Mouse (Mus musculus) cortical plate, adult 2 months (tissue): ENCODE results near the gene Cutc. TPM values are rescaled to one million over a fixed set of nuclear protein-coding genes. Genes with fewer than 3 reads are reported as not detected.

ENCODE experiments used
- H3K27ac ChIP-seq: fragments of 200-500 bp; 2 replicates; pipeline ENCODE4 v1.5.1; 2012; ENCODE audit warnings: low read length, control low read depth, inconsistent platforms; ENCODE audit not compliant: insufficient read depth
- H3K4me1 ChIP-seq: fragments of 200-500 bp; 2 replicates; pipeline ENCODE4 v1.6.1; 2011; ENCODE audit warnings: low read length; ENCODE audit not compliant: control insufficient read depth, insufficient read depth
- H3K4me3 ChIP-seq: fragments of 200-500 bp; 2 replicates; pipeline ENCODE4 v1.5.1; 2011; ENCODE audit warnings: mild to moderate bottlenecking, low read length, control low read depth; ENCODE audit not compliant: insufficient read depth
- CTCF ChIP-seq: fragments of 200-500 bp; IDR thresholded peaks from 2 replicates; pipeline ENCODE4 v1.5.1; 2011; ENCODE audit warnings: mild to moderate bottlenecking, control low read depth, low read length; ENCODE audit not compliant: insufficient read depth; ENCODE audit errors: extremely low read depth
- POLR2A ChIP-seq: fragments of 200-500 bp; IDR thresholded peaks from 2 replicates; pipeline ENCODE4 v1.6.1; 2011; ENCODE audit warnings: mild to moderate bottlenecking, low read length, control low read depth; ENCODE audit not compliant: insufficient read depth; ENCODE audit errors: extremely low read depth
- polyA plus RNA-seq: library from polyadenylated mRNA; depleted of rRNA; stranded (reverse); fragments of >200 nt; gene quantifications from 2 replicates; pipeline ENCODE4 v1.2.3, GENCODE M21; 2012

Cutc gene
- polyA plus RNA-seq, 1 experiment, result 8.3 TPM

DNA sequence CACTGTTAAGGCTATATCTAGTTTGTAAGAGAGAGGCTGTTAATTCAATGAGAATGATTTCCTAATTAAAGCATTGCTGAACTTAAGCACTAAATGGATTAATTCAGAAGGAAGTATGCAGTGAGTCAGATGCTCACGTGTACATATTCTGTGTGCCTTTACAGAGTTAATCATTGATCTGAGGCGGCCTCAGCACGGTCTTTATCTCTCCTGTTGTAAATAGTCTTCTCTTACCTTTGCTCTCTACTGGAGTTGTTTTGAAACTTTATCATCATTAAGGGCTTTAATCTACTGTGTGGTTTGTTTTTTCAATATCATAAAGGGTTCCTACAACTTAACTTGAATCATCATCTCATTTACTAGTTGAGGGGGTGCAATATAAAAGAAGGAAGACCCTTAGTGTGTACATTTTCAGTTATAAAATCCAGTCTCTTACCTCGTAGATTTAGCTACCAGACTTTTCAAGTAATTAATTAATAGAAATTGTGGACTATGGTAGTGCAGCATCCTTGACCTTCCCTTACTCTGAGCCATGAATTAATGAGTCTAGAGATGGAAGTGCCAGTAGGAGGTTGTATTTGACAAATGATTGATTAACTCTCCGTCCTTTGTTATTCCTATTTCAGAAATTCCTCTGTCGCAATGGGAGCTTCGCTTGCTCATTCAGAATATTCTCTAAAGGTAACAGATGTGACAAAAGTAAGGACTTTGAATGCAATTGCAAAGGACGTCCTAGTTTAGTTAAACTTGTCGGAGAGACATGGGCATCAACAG is 14.9 kb downstream of the Cutc start:
- Histone ChIP-seq H3K4me3 (no peak overlapping the region), H3K4me1 (no peaks in the 10 kb centered on the region), H3K27ac (no peak overlapping the region)
- TF ChIP-seq POLR2A (no peak), CTCF (no peak)

DNA sequence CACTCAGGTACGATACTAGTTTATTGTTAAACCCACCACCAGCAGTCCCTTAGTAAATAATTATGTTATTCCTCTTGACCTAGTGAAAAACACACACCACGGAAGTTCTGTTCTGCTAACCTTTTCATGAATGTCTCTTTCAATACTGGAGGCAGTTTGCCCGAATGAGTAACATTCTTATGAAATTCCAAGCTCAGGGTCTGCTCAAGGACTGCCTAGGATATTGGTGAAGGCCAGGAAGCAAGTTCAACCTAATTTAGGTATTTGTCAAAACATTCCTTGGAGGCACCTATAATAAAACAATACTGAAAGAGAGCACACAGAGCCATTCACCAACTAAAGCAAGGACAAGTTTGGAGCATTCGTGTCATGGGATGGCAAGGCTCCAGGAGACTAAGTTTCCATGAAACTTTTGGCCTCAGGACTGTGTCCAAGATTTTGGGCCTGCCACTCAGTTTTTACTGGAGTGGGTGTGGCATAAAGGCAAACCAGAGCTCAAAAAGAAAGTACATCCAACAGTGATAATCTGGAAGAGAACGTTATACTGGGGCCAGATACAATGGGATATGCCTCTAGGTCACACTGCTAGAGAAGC is 16.7 kb downstream of the Cutc start:
- no peaks in the 10 kb centered on the region for H3K4me1 ChIP-seq
- no peak for TF ChIP-seq POLR2A
- no peak for TF ChIP-seq CTCF

DNA sequence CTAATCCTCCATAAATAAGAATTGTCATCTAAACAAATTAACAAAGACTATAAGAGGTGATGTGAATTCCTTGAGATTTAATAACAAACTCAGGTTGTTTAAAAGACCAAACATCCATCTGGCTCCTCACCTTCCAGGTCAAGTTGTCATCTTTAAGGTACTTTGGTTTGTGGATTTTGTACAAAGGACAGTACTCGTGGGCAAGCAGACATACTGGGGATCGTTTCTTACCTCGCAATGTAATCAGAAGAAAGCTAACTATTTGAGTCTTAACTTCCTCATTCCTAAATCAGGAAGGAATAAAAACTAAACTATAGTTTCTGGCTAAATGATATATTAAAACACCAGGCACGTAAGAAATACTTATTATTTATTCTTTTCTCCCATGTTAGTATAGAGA is 17.8 kb downstream of the Cutc start:
- Histone ChIP-seq H3K27ac (no peak overlapping the region), H3K4me1 (no peaks in the 10 kb centered on the region), H3K4me3 (no peak overlapping the region)
- TF ChIP-seq CTCF, result no peak
- TF ChIP-seq POLR2A, result no peak

More for the DNA sequence above, 16.7 kb downstream of the Cutc start:
- H3K27ac ChIP-seq, result no peak overlapping the region
- no peak overlapping the region for H3K4me3 ChIP-seq

DNA sequence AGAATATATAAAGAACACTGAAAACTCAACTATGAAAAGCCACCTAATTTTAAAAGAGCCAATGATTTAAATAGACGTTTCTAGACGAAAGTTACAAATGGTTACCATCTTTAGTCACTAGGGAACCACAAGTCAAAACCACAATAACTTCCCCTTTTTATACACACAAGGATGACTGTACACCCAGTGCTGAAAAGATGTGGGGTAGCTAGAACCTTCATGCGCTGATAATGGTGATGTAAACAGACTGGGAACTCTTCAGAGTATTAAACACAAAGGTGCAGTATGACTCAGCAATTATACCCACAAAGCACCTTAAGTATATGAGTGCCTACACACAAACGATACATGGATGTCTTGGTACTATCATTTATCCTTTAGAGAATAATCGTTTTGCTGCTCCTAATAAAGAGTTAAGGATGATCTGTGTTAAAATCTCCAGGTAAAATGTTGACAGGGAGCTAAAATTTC is 18.7 kb downstream of the Cutc start:
- TF ChIP-seq CTCF (no peak), POLR2A (no peak)
- no peak overlapping the region for H3K27ac ChIP-seq
- no peaks in the 10 kb centered on the region for H3K4me1 ChIP-seq
- H3K4me3 ChIP-seq, result no peak overlapping the region

DNA sequence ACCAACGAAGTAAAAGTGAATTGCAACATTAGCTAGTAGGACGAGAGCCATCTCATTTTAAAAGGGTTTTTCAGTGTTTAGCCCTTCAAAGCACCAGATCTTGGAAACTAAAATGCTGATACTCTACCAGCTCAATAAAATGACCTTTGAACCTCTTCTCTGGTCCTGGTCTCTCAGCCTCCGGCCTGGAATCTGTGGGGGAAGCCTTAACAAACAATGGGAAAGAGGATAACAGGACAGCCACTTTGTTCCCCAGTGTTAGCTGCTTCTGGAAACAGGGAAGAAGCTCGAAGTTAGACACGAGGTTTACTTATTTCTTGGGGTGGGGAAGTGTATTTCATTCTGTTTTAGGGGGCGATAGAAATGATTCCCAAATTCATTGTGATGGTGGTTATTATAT is 19.5 kb downstream of the Cutc start:
- Histone ChIP-seq H3K4me1 (no peaks in the 10 kb centered on the region), H3K27ac (no peak overlapping the region), H3K4me3 (no peak overlapping the region)
- no peak for TF ChIP-seq CTCF
- no peak for TF ChIP-seq POLR2A

DNA sequence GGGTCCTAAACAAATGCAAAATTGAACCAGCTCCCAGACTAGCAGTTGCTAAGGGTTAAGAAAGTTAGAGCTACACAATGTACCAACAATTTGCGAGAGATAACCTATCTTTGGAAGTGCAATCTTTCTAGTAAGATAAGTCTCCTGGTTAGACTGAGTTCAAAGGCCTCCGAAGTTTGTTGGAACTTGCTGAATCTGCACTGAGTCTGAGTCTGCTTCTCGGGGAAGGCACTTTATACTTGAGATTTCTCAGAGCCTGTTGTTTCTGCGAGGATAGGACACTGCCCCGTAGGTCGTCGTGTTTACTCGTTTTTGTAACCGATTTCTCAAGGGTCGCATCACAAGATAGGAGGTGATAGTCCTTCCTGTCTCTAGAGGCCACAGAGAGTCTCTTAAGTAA is 22.6 kb downstream of the Cutc start:
- H3K4me1 ChIP-seq, result no peaks in the 10 kb centered on the region
- TF ChIP-seq CTCF, result no peak
- no peak for TF ChIP-seq POLR2A
- H3K27ac ChIP-seq, result no peak overlapping the region
- no peak overlapping the region for H3K4me3 ChIP-seq

DNA sequence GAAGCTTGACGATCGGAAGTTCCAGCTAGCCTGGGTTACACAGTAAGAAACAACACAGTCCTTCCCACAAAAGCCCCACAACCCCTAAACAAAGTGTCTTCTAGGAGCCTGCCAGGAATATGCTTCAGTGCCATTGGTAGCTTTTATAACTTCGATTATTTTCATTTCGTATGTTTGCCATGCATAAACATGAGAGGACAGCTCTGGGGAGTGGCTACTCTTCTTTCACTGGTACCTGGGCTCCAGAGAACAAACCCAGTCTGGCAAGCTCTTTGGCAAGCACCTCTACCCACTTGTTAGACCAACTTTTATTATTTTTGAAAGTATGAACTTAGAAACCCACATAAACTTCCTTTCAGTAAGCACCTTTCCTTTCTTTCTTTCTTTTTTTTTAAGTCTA is 23.8 kb downstream of the Cutc start:
- Histone ChIP-seq H3K27ac (no peak overlapping the region), H3K4me3 (no peak overlapping the region), H3K4me1 (no peaks in the 10 kb centered on the region)
- TF ChIP-seq POLR2A (no peak), CTCF (no peak)

DNA sequence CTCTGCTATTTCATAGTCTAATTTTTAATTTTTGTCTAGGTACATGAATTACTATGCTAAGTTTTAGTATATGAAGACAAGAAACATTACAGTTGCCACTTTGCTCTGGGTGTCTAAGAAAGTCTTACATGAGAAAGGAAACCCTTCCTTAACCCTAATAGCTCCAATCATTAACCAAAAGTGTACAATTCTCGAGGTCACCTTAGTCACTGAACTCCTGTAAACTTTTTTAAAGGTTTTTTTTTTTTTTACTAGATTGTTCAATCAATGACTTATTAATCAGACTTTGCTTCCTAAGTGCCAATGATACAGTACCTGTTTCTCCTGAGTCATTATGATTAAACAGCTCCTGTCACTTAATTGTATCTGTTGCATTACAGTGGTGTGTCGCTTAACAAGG is 24.5 kb downstream of the Cutc start:
- Histone ChIP-seq H3K27ac (no peak overlapping the region), H3K4me3 (no peak overlapping the region), H3K4me1 (no peaks in the 10 kb centered on the region)
- TF ChIP-seq POLR2A, result no peak
- TF ChIP-seq CTCF, result no peak

DNA sequence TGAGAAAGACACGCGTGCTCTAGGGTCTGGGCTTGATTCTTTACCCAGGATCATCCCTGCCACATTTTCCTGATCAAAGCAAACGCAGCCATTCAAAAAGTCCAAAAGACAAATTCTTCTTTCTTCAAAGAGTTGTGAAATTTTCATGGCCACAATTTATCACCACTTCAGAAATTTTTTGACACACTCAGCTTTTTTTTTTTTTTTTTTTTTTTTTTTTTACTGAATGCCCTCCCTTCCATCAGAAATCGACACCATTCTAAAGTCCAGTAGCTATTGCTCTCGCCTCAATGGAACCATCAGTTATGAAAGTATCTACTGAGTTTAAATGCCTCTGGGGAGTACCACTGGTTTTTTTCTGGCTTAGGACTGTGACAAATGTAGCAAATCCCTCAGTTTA is 27.6 kb downstream of the Cutc start:
- Histone ChIP-seq H3K4me1 (no peaks in the 10 kb centered on the region), H3K27ac (no peak overlapping the region), H3K4me3 (no peak overlapping the region)
- TF ChIP-seq POLR2A, result no peak
- no peak for TF ChIP-seq CTCF

DNA sequence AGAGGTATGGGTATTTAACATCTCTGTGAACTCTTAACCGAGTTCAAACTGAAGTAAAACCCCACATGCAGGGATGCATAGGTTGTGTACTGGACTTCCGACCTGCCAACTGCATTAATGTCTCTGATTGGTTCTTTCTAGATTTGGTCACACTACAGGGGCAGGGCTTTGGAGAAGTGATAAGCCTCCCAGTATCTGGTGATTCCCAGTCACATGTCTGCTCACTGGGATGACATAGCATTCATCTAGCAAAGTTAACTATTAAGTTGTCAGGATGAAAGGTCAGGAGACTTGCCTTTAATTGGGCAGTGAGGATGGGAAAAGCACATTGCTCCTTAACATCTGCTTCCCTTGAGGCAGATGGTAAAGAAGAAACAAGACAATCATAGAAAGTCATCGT is 29.2 kb downstream of the Cutc start, which contains the start of gene Abcc2:
Abcc2 (plus strand) TSS at position 213 of the 400 bp plus-strand sequence.
- Histone ChIP-seq H3K4me1 (no peaks in the 10 kb centered on the region), H3K27ac (no peak within 1 kb of the TSS), H3K4me3 (no peak within 1 kb of the TSS)
- TF ChIP-seq CTCF (no peak), POLR2A (no peak)
